Mouse (Mus musculus): ENCODE measurements at regions not wholly inside any gene's neighbourhood (a gene's known extent, or its start where the extent isn't known, plus 50 kb on each side); places are given as distances from the start of the nearest gene placed in this dataset.

DNA sequence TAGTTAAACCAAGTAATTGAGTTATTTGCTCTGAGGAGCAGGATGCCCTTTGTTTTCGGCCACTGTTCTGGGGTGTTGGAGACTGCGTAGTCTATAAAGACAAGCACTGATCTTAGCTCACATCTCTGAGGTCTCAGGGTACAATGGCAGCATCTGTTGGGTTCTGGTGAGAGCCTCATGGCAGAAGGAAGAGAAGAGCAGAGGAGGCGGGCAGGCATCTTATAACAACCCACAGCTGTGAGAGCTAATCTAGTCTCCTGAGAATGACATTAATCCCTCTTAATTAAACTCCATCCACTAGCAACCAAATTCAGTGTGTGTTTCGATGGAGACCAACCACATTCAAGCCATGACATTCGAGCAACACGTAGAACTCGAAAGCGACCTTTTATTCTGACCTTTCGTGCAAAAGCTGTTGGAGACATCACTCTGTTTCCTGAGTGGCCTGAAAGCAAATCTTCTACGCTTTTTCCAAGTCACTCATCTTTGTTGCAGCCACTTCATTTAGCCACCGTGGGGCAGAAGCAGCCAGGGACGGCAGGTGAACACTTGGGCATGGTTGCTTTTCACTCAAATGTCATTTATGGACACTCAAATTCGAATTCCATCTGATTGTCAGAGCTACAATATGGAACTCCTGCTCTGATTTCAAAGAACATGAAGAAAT, 72.7 kb upstream of the Parp11 start:
- 77% methylated on average over 13 of the region's 13 CpGs for WGBS
- no peaks in the 10 kb centered on the region for H3K27me3 ChIP-seq (replicated peaks; ENCODE audit: control insufficient read depth, insufficient read depth, low read length)
- no peak for ATAC-seq (replicated peaks; ENCODE audit: low FRiP score)
- H3K9ac ChIP-seq (ENCODE audit: low read depth, low read length) = no peak overlapping the region
- H3K4me2 ChIP-seq = no peak overlapping the region
- H3K4me1 ChIP-seq (replicated peaks; ENCODE audit: control insufficient read depth, insufficient read depth, low read length) = no peaks in the 10 kb centered on the region
- no peak for DNase-seq (ENCODE audit: low spot score)
- no peak overlapping the region for H3K27ac ChIP-seq (ENCODE audit: low read depth, low read length)
- no peaks in the 10 kb centered on the region for H3K9me3 ChIP-seq (ENCODE audit: control insufficient read depth, low read length)
- H3K36me3 ChIP-seq (ENCODE audit: control insufficient read depth, insufficient read depth, low read length) = no peaks in the 10 kb centered on the region
- H3K4me3 ChIP-seq (ENCODE audit: low read depth, low read length) = no peak overlapping the region

DNA sequence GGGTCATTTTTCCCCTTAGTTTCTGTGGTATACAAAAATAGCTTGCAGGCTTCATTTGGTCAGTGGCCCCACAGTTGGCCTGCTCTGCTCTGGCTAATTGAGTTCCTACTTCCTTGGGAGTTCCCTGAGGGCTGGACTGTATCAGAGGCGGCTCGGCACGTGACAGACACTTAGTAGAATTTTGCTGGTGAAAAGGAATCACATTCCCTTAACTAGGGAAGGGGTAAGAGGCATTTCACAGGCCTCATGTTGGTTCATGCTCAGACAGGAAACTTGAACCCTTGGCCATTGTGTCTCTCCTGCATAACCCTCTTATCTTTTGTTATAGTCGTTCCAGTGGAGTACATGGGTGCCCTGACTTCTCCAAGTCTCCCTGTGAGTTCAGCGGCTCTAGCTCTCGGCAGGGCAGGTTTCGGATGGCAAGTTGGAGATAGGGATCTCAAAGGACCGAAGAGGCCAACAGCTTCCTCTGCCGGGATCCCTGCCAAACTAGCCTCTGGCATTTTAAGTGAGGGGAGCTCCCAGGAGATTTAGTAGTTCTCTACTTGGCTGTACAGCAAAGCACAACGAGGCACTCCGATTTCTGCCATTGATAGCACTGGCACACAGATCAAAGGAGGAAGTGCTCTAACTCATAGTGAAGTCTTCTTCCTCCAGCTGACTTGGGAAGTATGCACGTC, 72.0 kb upstream of the Parp11 start:
- H3K9ac ChIP-seq (ENCODE audit: low read depth, low read length) = no peak overlapping the region
- H3K4me2 ChIP-seq = no peak overlapping the region
- no peak overlapping the region for H3K27ac ChIP-seq (ENCODE audit: low read depth, low read length)
- no peaks in the 10 kb centered on the region for H3K4me1 ChIP-seq (replicated peaks; ENCODE audit: control insufficient read depth, insufficient read depth, low read length)
- DNase-seq (ENCODE audit: low spot score) (no peak), ATAC-seq (replicated peaks; ENCODE audit: low FRiP score) (no peak)
- H3K27me3 ChIP-seq (replicated peaks; ENCODE audit: control insufficient read depth, insufficient read depth, low read length) = no peaks in the 10 kb centered on the region
- H3K9me3 ChIP-seq (ENCODE audit: control insufficient read depth, low read length) = no peaks in the 10 kb centered on the region
- no peaks in the 10 kb centered on the region for H3K36me3 ChIP-seq (ENCODE audit: control insufficient read depth, insufficient read depth, low read length)
- no peak overlapping the region for H3K4me3 ChIP-seq (ENCODE audit: low read depth, low read length)
- WGBS = 38% methylated on average over 12 of the region's 12 CpGs

- no peak overlapping the region for H3K27ac ChIP-seq (ENCODE audit: low read depth, low read length)
- no peaks in the 10 kb centered on the region for H3K4me1 ChIP-seq (replicated peaks; ENCODE audit: control insufficient read depth, insufficient read depth, low read length)
- no peaks in the 10 kb centered on the region for H3K36me3 ChIP-seq (ENCODE audit: control insufficient read depth, insufficient read depth, low read length)
- H3K27me3 ChIP-seq (replicated peaks; ENCODE audit: control insufficient read depth, insufficient read depth, low read length) = no peaks in the 10 kb centered on the region
- no peak overlapping the region for H3K4me2 ChIP-seq
- no peak overlapping the region for H3K9ac ChIP-seq (ENCODE audit: low read depth, low read length)
- no peaks in the 10 kb centered on the region for H3K9me3 ChIP-seq (ENCODE audit: control insufficient read depth, low read length)
- 85% methylated on average over 2 of the region's 2 CpGs for WGBS
- no peak overlapping the region for H3K4me3 ChIP-seq (ENCODE audit: low read depth, low read length)
- ATAC-seq (replicated peaks; ENCODE audit: low FRiP score) = no peak
- DNase-seq (ENCODE audit: low spot score) = no peak
These were observed 71.5 kb upstream of the Parp11 start for GRCm38 (mm10) chr6:127375144-127375529.

DNA sequence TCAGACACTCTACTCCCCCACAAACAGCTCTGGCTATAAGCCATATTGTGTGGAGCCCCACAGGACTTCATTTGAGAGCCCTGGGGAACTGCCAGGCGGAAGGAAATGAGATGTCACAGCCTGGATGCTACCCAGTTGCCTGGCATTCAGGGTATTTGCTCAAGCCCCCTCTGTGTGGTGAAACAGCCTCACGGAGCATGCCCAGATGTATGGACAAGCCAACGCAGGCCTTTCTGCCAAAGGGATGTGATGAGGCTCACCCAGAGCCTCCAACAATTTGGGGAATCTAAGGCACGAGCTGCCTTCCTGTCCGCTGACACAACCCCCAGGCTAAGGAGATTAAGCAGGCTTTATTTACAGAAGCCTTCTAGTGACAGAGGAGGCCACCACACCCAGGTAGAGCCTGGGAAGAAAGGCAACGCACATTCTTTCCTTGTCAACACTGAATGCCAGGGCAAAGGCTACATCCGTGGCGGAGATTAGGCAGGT, 70.9 kb upstream of the Parp11 start:
- no peak overlapping the region for H3K4me2 ChIP-seq

GRCm38 (mm10) chr6:127378701-127379100, 67.9 kb upstream of the Parp11 start:
- Histone ChIP-seq H3K9ac (ENCODE audit: low read depth, low read length) (no peak overlapping the region), H3K36me3 (ENCODE audit: control insufficient read depth, insufficient read depth, low read length) (no peaks in the 10 kb centered on the region), H3K4me1 (replicated peaks; ENCODE audit: control insufficient read depth, insufficient read depth, low read length) (no peaks in the 10 kb centered on the region), H3K9me3 (ENCODE audit: control insufficient read depth, low read length) (no peaks in the 10 kb centered on the region), H3K4me3 (ENCODE audit: low read depth, low read length) (no peak overlapping the region), H3K4me2 (no peak overlapping the region), H3K27ac (ENCODE audit: low read depth, low read length) (no peak overlapping the region), H3K27me3 (replicated peaks; ENCODE audit: control insufficient read depth, insufficient read depth, low read length) (no peaks in the 10 kb centered on the region)
- ATAC-seq (replicated peaks; ENCODE audit: low FRiP score) (no peak), DNase-seq (ENCODE audit: low spot score) (no peak)
- 82% methylated on average over 1 of the region's 1 CpGs for WGBS

More for the DNA sequence above, 70.9 kb upstream of the Parp11 start:
- no peaks in the 10 kb centered on the region for H3K36me3 ChIP-seq (ENCODE audit: control insufficient read depth, insufficient read depth, low read length)
- DNase-seq (ENCODE audit: low spot score) (no peak), ATAC-seq (replicated peaks; ENCODE audit: low FRiP score) (no peak)
- no peaks in the 10 kb centered on the region for H3K4me1 ChIP-seq (replicated peaks; ENCODE audit: control insufficient read depth, insufficient read depth, low read length)
- H3K9ac ChIP-seq (ENCODE audit: low read depth, low read length) = no peak overlapping the region
- H3K4me3 ChIP-seq (ENCODE audit: low read depth, low read length) = no peak overlapping the region
- no peaks in the 10 kb centered on the region for H3K9me3 ChIP-seq (ENCODE audit: control insufficient read depth, low read length)
- WGBS = 46% methylated on average over 8 of the region's 8 CpGs
- H3K27ac ChIP-seq (ENCODE audit: low read depth, low read length) = no peak overlapping the region
- no peaks in the 10 kb centered on the region for H3K27me3 ChIP-seq (replicated peaks; ENCODE audit: control insufficient read depth, insufficient read depth, low read length)

DNA sequence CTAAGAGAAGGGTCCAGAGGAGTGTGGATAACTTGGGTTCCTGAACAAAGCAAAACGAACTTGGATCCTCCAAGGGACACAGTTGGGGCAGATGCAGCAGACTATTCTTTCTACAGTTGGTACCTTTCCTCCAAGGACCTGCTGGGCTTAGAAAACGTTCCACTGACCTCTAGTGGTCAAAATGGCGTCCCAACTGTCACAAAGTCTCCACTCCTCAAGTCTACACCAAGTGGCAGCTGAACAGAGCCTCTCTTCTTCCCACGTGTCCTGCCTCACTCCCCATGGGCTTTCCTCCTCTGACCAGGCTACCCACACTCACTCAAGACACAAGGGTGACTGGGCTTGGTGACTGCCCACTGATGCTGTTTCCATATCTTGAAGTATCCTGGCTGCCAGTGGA, 67.1 kb upstream of the Parp11 start:
- H3K27me3 ChIP-seq (replicated peaks; ENCODE audit: control insufficient read depth, insufficient read depth, low read length) = no peaks in the 10 kb centered on the region
- ATAC-seq (replicated peaks; ENCODE audit: low FRiP score) (0 out of 2 replicates have a peak, but pooled peaks have one; percentile 18), DNase-seq (ENCODE audit: low spot score) (no peak)
- H3K9ac ChIP-seq (ENCODE audit: low read depth, low read length) = no peak overlapping the region
- no peaks in the 10 kb centered on the region for H3K4me1 ChIP-seq (replicated peaks; ENCODE audit: control insufficient read depth, insufficient read depth, low read length)
- H3K36me3 ChIP-seq (ENCODE audit: control insufficient read depth, insufficient read depth, low read length) = no peaks in the 10 kb centered on the region
- 7% methylated on average over 4 of the region's 4 CpGs for WGBS
- no peaks in the 10 kb centered on the region for H3K9me3 ChIP-seq (ENCODE audit: control insufficient read depth, low read length)
- no peak overlapping the region for H3K27ac ChIP-seq (ENCODE audit: low read depth, low read length)
- H3K4me2 ChIP-seq = no peak overlapping the region
- no peak overlapping the region for H3K4me3 ChIP-seq (ENCODE audit: low read depth, low read length)

DNA sequence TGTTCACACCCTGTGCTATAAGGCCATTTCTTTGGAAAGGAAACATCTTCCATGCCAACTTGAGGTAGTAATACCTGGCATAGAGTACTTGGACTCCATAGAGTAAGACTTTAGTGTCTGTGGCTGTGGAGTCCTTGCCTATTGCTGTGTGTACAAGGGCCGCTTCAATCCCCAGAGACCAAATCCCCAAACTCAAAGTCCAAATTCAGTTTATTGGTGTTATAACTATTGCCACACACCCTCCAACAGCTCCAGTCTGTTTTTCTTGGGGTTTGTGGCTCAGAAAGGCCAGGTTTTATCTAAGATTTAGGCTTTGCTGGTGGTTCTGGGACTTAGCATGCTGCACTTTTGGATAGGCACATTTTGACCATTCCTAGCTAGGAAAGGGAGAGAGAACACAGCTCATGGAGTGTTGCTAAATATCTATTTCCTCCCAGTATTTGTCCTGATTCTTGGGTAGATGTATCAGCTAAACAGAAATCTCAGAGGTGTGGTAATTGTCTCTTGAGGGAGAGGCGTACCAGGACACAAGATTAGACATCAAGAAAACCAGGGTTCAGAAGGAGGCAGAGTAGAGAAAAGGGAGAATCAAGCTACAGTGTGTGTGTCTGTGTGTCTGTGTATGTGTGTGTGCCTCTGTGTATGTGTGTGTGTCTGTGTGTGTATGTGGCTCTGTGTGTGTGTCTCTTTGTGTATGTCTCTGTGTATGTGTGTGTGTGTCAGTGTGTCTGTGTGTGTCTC, 65.3 kb upstream of the Parp11 start:
- Histone ChIP-seq H3K4me2 (no peak overlapping the region), H3K9ac (ENCODE audit: low read depth, low read length) (no peak overlapping the region), H3K9me3 (ENCODE audit: control insufficient read depth, low read length) (no peaks in the 10 kb centered on the region), H3K27me3 (replicated peaks; ENCODE audit: control insufficient read depth, insufficient read depth, low read length) (no peaks in the 10 kb centered on the region), H3K36me3 (ENCODE audit: control insufficient read depth, insufficient read depth, low read length) (no peaks in the 10 kb centered on the region), H3K27ac (ENCODE audit: low read depth, low read length) (no peak overlapping the region), H3K4me1 (replicated peaks; ENCODE audit: control insufficient read depth, insufficient read depth, low read length) (no peaks in the 10 kb centered on the region), H3K4me3 (ENCODE audit: low read depth, low read length) (no peak overlapping the region)
- DNase-seq (ENCODE audit: low spot score) = no peak
- ATAC-seq (replicated peaks; ENCODE audit: low FRiP score) = no peak
- 61% methylated on average over 2 of the region's 2 CpGs for WGBS

DNA sequence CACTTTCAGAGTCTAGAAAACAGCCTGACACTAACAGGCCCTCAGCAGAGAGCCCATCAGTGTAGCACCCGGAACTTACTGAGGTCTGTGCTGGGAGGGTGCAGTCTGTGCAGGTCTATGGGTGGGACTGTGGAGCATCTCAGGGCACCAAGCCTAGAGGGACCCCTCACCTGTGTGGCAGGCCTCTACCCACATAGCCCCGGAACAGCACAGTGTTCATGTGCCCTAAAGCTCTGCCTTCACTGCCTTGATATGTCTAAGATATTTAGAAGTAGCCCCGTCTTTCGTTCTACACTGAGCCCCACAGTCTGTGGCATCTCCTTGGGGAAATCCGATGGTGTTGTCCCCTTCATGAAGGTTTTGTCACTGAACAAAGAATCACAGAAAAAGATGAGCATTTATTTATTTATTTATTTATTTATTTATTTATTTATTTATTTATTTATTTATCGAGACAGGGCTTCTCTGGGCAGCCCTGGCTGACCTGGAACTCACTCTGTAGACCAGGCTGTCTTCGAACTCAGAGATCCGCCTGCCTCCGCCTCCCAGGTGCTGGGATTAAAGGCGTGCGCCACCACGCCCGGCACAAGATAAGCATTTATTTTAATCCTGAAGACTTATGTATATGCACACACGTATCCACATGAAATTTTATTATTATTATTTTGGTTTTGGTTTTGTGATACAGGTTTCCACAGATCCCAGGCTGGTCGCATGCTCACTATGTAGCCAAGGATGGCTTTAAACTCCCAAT, 55.2 kb upstream of the Parp11 start:
- Histone ChIP-seq H3K27ac (ENCODE audit: low read depth, low read length) (no peak overlapping the region), H3K36me3 (ENCODE audit: control insufficient read depth, insufficient read depth, low read length) (no peaks in the 10 kb centered on the region), H3K4me2 (peak overlapping the region; percentile 16; the same call in 1 of the 2 replicates), H3K9me3 (ENCODE audit: control insufficient read depth, low read length) (no peaks in the 10 kb centered on the region), H3K4me3 (ENCODE audit: low read depth, low read length) (no peak overlapping the region), H3K4me1 (replicated peaks; ENCODE audit: control insufficient read depth, insufficient read depth, low read length) (peaks cover 2% of the 10 kb centered on the region; the same call in 1 of the 2 replicates), H3K27me3 (replicated peaks; ENCODE audit: control insufficient read depth, insufficient read depth, low read length) (no peaks in the 10 kb centered on the region), H3K9ac (ENCODE audit: low read depth, low read length) (no peak overlapping the region)
- WGBS = 87% methylated on average over 15 of the region's 15 CpGs
- ATAC-seq (replicated peaks; ENCODE audit: low FRiP score) = no peak; the same call in 1 of the 2 replicates
- no peak for DNase-seq (ENCODE audit: low spot score)
